Mouse (Mus musculus): ENCODE measurements around the gene Vmn2r17. TPM values are rescaled to one million over a fixed set of nuclear protein-coding genes. Genes with fewer than 3 reads are reported as not detected.

Gene Vmn2r17
- polyA plus RNA-seq (2017; shearing (Covaris generic)), result under 1 TPM; 0.08 to 0.34 TPM

GRCm38 (mm10) chr5:109419388-109419787 is at the start of gene Vmn2r17:
Gene Vmn2r17 (plus strand): TSS chr5:109419688.

Other genes with a start within 250 kb of the Vmn2r17 start
- gene Vmn2r13, start 227.5 kb upstream of the Vmn2r17 start, polyA plus RNA-seq (2017; shearing (Covaris generic)), result under 1 TPM in 1 of 2 experiments, not detected in 1; 0.05 TPM
- under 1 TPM in 1 of 2 experiments, not detected in 1; 0.06 TPM for gene Vmn2r14, start 195.0 kb upstream of the Vmn2r17 start, polyA plus RNA-seq (2017; shearing (Covaris generic))
- gene Vmn2r15, start 122.0 kb upstream of the Vmn2r17 start, polyA plus RNA-seq (2017; shearing (Covaris generic)), result not detected
- not detected for gene Vmn2r16, start 89.5 kb upstream of the Vmn2r17 start, polyA plus RNA-seq (2017; shearing (Covaris generic))
- 10 to 100 TPM; 80.7 to 96.0 TPM for gene Crlf2, start 139.3 kb downstream of the Vmn2r17 start, polyA plus RNA-seq (2017; shearing (Covaris generic))

All from inflammation-experienced regulatory T-cells (primary cell).